Mouse (Mus musculus) spleen, adult 12 weeks (tissue): ENCODE data around the gene Tspan13.

Source experiments
- DNase-seq: peaks from one replicate; pipeline ENCODE4 v3.0.0; 2022; ENCODE audit warnings: low spot score

Tspan13 gene

GRCm38 (mm10) chr12:36042348-36042778, at the start of gene Tspan13:
Gene Tspan13, minus strand, starts transcription at chr12:36042500.
- peak; percentile 88 for DNase-seq

- no peak for DNase-seq
Measured at GRCm38 (mm10) chr12:36091964-36092363, 49.7 kb upstream of the Tspan13 start.

GRCm38 (mm10) chr12:36089221-36089620, 46.9 kb upstream of the Tspan13 start:
- DNase-seq, result no peak

GRCm38 (mm10) chr12:36088804-36089203, 46.5 kb upstream of the Tspan13 start:
- DNase-seq, result no peak

GRCm38 (mm10) chr12:36085380-36085779, 43.1 kb upstream of the Tspan13 start:
- no peak for DNase-seq

- no peak for DNase-seq
Measured at GRCm38 (mm10) chr12:36078101-36078899, 36.0 kb upstream of the Tspan13 start.

- no peak for DNase-seq
Measured at GRCm38 (mm10) chr12:36072860-36073259, 30.6 kb upstream of the Tspan13 start.

- no peak for DNase-seq
Measured at GRCm38 (mm10) chr12:36070231-36070630, 27.9 kb upstream of the Tspan13 start.

GRCm38 (mm10) chr12:36067538-36067937, 25.2 kb upstream of the Tspan13 start:
- no peak for DNase-seq

- DNase-seq, result no peak
Measured at GRCm38 (mm10) chr12:36065911-36066310, 23.6 kb upstream of the Tspan13 start.

GRCm38 (mm10) chr12:36057699-36058098, 15.4 kb upstream of the Tspan13 start:
- no peak for DNase-seq

- no peak for DNase-seq
Measured at GRCm38 (mm10) chr12:36050276-36050675, 8.0 kb upstream of the Tspan13 start.

GRCm38 (mm10) chr12:36047593-36047992, 5.3 kb upstream of the Tspan13 start:
- no peak for DNase-seq

- no peak for DNase-seq
Measured at GRCm38 (mm10) chr12:36046196-36046595, 3.9 kb upstream of the Tspan13 start.

- DNase-seq, result no peak
Measured at GRCm38 (mm10) chr12:36044691-36045090, 2.4 kb upstream of the Tspan13 start.

- DNase-seq, result peak; percentile 52
Measured at GRCm38 (mm10) chr12:36041703-36042347, 475 bp downstream of the Tspan13 start.

GRCm38 (mm10) chr12:36041281-36041589, 1.1 kb downstream of the Tspan13 start:
- no peak for DNase-seq

- no peak for DNase-seq
Measured at GRCm38 (mm10) chr12:36040571-36041280, 1.6 kb downstream of the Tspan13 start.

GRCm38 (mm10) chr12:36039541-36040084, 2.7 kb downstream of the Tspan13 start:
- no peak for DNase-seq

- peak; percentile 37 for DNase-seq
Measured at GRCm38 (mm10) chr12:36036776-36037175, 5.5 kb downstream of the Tspan13 start.

GRCm38 (mm10) chr12:36036121-36036520, 6.2 kb downstream of the Tspan13 start:
- DNase-seq, result no peak

GRCm38 (mm10) chr12:36035501-36035900, 6.8 kb downstream of the Tspan13 start:
- no peak for DNase-seq

- no peak for DNase-seq
Measured at GRCm38 (mm10) chr12:36032419-36032818, 9.9 kb downstream of the Tspan13 start.
